Mouse (Mus musculus) 3T3-L1 (cell line): ENCODE data around the gene Zdhhc17.

Experiments used
- DNase-seq: peaks from one replicate; pipeline ENCODE4 v3.0.0-alpha.2; 2015; ENCODE audit warnings: low read depth, low spot score

The Zdhhc17 gene

GRCm38 (mm10) chr10:110921890-110922289, 88.0 kb downstream of the Zdhhc17 start:
- no peak for DNase-seq

GRCm38 (mm10) chr10:110920368-110920950, 89.5 kb downstream of the Zdhhc17 start:
- DNase-seq, result no peak

- DNase-seq, result peak; percentile 86
These were observed 90.2 kb downstream of the Zdhhc17 start, which contains the start of gene Csrp2 for GRCm38 (mm10) chr10:110919531-110920343. Gene Csrp2, plus strand, starts transcription at chr10:110919789.

GRCm38 (mm10) chr10:110918414-110919391, 91.2 kb downstream of the Zdhhc17 start:
- DNase-seq, result no peak

- no peak for DNase-seq
These were observed 92.4 kb downstream of the Zdhhc17 start for GRCm38 (mm10) chr10:110917521-110917920.

- DNase-seq, result peak; percentile 52
These were observed 93.1 kb downstream of the Zdhhc17 start for GRCm38 (mm10) chr10:110916666-110917344.

GRCm38 (mm10) chr10:110903862-110904261, 106.1 kb downstream of the Zdhhc17 start:
- DNase-seq, result no peak

GRCm38 (mm10) chr10:110899744-110900501, 110.0 kb downstream of the Zdhhc17 start:
- DNase-seq, result no peak
